Mouse (Mus musculus) neutrophil, adult 83 days (primary cell): ENCODE measurements around the gene Cldn8. TPM values are rescaled to one million over a fixed set of nuclear protein-coding genes. Genes with fewer than 3 reads are reported as not detected.

Experiments
- total RNA-seq, 2 experiments: library from RNA; stranded (reverse); gene quantifications; one replicate each; pipeline ENCODE4 v1.2.4; 2023

Gene Cldn8
- total RNA-seq: not detected

GRCm38 (mm10) chr16:88563045-88563913 lies at the start of gene Cldn8:
Cldn8 (minus strand) TSS chr16:88563183.

GRCm38 (mm10) chr16:88611922-88612321 lies 48.9 kb upstream of the Cldn8 start, which contains the start of gene Krtap24-1:
Krtap24-1 (minus strand) TSS chr16:88612279.

Other genes with a start within 250 kb of the Cldn8 start
- gene Cldn17, start 56.2 kb downstream of the Cldn8 start, total RNA-seq: not detected
- not detected for gene Krtap24-1, start 49.1 kb upstream of the Cldn8 start, total RNA-seq
- not detected for gene 2310079G19Rik, start 64.5 kb upstream of the Cldn8 start, total RNA-seq
- not detected for gene Krtap26-1, start 84.6 kb upstream of the Cldn8 start, total RNA-seq
- not detected for gene Krtap27-1, start 108.5 kb upstream of the Cldn8 start, total RNA-seq
- not detected for gene 2310061N02Rik, start 144.8 kb upstream of the Cldn8 start, total RNA-seq
- not detected for gene Krtap13-1, start 165.7 kb upstream of the Cldn8 start, total RNA-seq
- not detected for gene Krtap13, start 188.5 kb upstream of the Cldn8 start, total RNA-seq
- not detected for gene 2310034C09Rik, start 195.7 kb upstream of the Cldn8 start, total RNA-seq
- gene 2310057N15Rik, start 211.0 kb upstream of the Cldn8 start, total RNA-seq: not detected
- gene Gm5965, start 214.7 kb upstream of the Cldn8 start, total RNA-seq: not detected
- not detected for gene Gm20741, start 249.0 kb upstream of the Cldn8 start, total RNA-seq